Mouse (Mus musculus): Measurements from ENCODE around the gene Nudt9. TPM values are rescaled to one million over a fixed set of nuclear protein-coding genes. Genes with fewer than 3 reads are reported as not detected.
A peak's percentile ranks its signal among the peaks of the same experiment; 100 is the strongest.
"Not testable (repeated sequence)": the region's sequence is repeated elsewhere in the genome, so short reads cannot be mapped to it uniquely, and the experiment has no call there.

Nudt9 gene
- polyA plus RNA-seq (2012; rRNA removed), result 79.1 and 81.9 TPM in 2 replicates

- peak; percentile 97 to 98 for DNase-seq (ENCODE audit: extremely low spot score in 1 of 2, low spot score in 1 of 2)
Observed at GRCm38 (mm10) chr5:104046256-104047199, at the start of gene Nudt9. TSS of gene Nudt9 (plus strand) at chr5:104046306.

GRCm38 (mm10) chr5:103998739-103999138 lies 47.4 kb upstream of the Nudt9 start:
- peak in 1 of 2 experiments; percentile 51 for DNase-seq (ENCODE audit: extremely low spot score in 1 of 2, low spot score in 1 of 2)

GRCm38 (mm10) chr5:103999738-104000137 lies 46.4 kb upstream of the Nudt9 start:
- DNase-seq (ENCODE audit: extremely low spot score in 1 of 2, low spot score in 1 of 2), result peak; percentile 30 to 88

GRCm38 (mm10) chr5:104002549-104003255 lies 43.4 kb upstream of the Nudt9 start:
- DNase-seq (ENCODE audit: extremely low spot score in 1 of 2, low spot score in 1 of 2), result no peak

GRCm38 (mm10) chr5:104003256-104003931 lies 42.7 kb upstream of the Nudt9 start:
- no peak for DNase-seq (ENCODE audit: extremely low spot score in 1 of 2, low spot score in 1 of 2)

DNA sequence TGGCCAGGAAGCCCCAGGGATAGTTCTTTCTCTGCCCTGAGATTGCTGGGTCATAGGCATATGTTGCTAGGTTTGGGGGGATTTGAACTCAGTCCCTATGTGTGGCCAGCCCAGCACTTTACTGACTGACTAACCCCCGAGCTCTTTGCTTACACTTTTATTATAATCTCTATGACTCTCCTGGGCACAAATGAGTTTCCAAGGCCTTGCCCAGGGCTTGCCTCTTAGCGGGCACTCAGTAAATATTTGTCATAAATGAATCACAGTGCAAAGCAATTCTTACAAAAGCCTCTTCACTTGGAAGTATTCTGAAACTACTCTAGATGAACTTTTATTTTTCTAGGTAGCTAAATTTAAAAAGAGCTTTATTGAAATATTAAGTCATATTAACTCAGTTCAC lies 42.2 kb upstream of the Nudt9 start:
- no peak for DNase-seq (ENCODE audit: extremely low spot score in 1 of 2, low spot score in 1 of 2)

GRCm38 (mm10) chr5:104006811-104007210 lies 39.3 kb upstream of the Nudt9 start:
- DNase-seq (ENCODE audit: extremely low spot score in 1 of 2, low spot score in 1 of 2), result no peak

GRCm38 (mm10) chr5:104007801-104008200 lies 38.3 kb upstream of the Nudt9 start:
- DNase-seq (ENCODE audit: extremely low spot score in 1 of 2, low spot score in 1 of 2), result no peak

GRCm38 (mm10) chr5:104009421-104009820 lies 36.7 kb upstream of the Nudt9 start:
- no peak for DNase-seq (ENCODE audit: extremely low spot score in 1 of 2, low spot score in 1 of 2)

DNA sequence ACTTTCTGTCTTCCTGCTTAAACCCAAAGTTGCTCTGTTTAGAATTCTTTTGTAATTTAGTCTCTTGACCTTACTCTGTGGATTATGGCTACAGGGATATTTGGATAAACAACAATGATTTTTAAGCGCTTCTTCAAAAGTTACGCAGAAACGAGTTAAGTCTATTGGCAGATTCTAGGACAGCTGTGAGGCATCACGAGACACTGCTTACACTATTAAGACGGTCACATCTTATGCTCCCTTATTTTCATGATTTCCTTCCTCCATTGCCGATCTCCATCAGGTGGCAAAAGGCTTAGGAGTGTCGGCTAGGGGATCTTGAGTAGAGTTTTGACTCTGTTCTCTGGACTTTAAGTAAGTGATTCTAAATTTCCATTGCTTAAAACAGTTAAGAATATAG lies 35.8 kb upstream of the Nudt9 start:
- no peak for DNase-seq (ENCODE audit: extremely low spot score in 1 of 2, low spot score in 1 of 2)

GRCm38 (mm10) chr5:104011419-104011818 lies 34.7 kb upstream of the Nudt9 start:
- DNase-seq (ENCODE audit: extremely low spot score in 1 of 2, low spot score in 1 of 2), result no peak

- DNase-seq (ENCODE audit: extremely low spot score in 1 of 2, low spot score in 1 of 2), result peak; percentile 46 to 73
Observed at GRCm38 (mm10) chr5:104021597-104022378, 24.3 kb upstream of the Nudt9 start, which contains the start of gene Hsd17b11. TSS of gene Hsd17b11 (minus strand) at chr5:104021919.

DNA sequence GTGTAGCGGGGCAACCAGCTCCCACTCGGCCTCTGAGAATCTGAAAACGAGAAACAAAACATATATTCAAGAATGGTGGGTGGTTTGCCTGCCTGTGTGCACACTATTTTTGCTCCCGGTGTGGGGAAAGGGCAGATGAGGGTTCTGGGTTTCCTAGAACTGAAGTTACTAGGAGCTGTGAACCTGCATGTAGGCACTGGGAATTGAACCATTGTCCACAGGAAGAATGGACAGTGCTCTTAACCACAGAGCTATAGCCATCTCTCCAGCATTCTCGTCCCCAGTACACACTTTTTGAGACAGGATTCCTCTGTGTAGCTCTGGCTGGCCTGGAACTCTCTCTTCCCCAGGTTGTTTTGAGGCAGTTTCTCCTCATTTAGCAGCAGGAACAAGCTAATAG lies 23.5 kb upstream of the Nudt9 start:
- DNase-seq (ENCODE audit: extremely low spot score in 1 of 2, low spot score in 1 of 2), result no peak

DNA sequence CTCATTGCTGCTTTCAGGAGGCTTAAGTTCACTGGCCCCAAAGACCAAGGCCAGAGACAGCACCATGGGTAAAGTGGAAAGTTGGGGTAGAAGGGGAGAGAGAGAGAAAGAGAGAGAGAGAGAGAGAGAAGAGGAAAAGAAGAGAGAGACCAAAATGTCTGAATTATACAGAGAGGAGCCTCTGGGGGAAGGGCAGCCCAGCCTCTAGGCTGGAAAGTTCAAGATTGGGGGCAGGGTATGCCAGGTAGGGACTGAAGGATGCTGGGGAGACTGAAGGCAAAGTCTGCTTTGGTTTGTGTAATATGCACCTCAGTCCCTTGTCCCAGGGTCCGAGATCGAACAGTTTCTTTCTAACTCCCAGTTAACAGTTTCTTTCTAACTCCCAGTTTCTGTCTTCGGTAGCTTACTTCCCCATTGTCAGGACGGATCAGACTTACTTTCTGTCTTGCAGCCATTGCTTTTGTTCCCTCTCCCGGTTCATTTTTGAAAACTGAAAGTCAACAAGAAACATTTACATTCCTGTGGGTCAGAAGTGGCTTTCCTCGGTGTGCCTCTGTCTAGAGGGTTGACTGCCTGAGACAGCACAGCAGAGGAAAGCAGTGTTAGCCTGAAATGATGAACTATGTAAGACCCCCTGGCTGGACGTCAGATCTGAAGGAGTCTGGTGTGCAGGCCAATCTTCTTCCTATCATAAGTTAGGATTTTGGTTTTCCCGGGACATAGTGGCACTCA lies 22.7 kb upstream of the Nudt9 start:
- no peak for DNase-seq (ENCODE audit: extremely low spot score in 1 of 2, low spot score in 1 of 2)

DNA sequence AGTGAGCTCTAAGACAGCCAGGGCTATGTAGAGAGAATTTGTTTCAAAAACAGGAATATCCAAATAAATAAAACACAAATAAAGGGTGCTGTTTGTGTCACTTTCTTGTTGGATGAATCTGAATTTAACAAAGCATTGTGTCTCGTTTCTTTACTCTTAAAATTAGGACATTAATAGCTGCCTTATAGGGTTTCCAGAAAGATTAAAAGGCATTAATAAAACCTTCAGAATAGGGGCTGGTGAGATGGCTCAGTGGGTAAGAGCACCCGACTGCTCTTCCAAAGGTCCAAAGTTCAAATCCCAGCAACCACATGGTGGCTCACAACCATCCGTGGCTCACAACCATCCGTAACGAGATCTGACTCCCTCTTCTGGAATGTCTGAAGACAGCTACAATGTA lies 21.9 kb upstream of the Nudt9 start:
- DNase-seq (ENCODE audit: extremely low spot score in 1 of 2, low spot score in 1 of 2), result not testable (repeated sequence)

GRCm38 (mm10) chr5:104024762-104025161 lies 21.3 kb upstream of the Nudt9 start:
- no peak for DNase-seq (ENCODE audit: extremely low spot score in 1 of 2, low spot score in 1 of 2)

DNA sequence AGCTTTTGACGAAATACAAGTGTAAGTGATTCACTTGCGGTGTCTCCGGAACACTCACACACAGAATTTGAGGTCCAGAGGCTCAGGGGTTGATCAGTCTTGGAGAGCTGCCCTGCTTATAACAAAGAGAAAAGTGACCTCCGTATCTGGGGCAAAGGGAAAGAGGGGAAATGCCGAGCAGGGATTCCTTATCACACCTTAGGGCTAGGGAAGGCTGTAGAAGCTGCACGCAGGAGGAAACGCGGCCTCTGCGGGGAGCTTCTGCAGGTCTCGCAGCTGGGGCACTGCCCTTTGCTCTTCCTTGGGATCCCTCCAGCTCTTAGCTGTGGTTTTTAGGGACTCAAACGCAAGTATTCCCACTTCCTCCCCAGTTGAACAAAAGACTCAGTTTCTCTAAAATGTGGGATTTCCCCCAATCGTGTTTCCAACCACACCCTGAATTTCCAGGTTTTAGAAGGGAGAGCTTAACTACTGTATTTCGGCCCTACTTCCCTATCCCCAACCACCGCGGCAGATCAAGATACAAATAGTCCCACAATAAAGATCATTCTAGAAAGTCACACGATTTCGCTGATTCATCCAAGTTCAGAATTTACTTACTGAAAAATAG lies 20.8 kb upstream of the Nudt9 start:
- no peak for DNase-seq (ENCODE audit: extremely low spot score in 1 of 2, low spot score in 1 of 2)

DNA sequence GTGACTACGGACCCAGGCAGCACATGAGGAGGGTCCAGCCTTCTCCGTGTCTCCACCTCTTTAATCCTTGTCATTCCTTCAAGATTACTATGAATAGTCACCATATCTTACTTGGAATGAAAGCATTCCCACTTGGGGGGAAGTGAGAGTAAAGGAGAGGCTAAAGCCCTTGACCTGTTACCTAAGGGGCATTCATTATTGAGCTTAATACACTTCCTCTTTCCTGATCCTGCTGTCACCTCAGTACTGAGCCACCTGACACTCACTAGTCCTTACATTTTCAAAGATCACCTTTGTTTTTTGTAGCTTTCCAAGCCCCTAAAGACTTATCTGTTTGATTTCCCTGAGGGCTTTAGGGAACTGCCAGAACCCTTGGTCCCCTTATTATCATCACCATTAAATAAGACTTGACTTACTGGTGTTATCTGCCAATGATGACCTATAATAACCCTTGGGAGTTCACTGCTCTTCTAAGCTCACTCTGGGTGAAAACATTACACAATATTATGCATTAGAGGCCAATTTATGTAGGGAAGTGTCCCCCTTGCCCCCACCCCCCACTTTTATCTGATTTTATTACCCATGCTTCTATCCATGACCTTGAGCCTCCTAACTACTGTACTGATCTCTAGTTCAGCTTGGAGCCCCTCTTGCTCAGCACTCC lies 13.5 kb upstream of the Nudt9 start:
- DNase-seq (ENCODE audit: extremely low spot score in 1 of 2, low spot score in 1 of 2), result no peak

GRCm38 (mm10) chr5:104035066-104035465 lies 11.0 kb upstream of the Nudt9 start:
- DNase-seq (ENCODE audit: extremely low spot score in 1 of 2, low spot score in 1 of 2), result no peak

Data from frontal cortex, adult 2 months (tissue).